In the genomic region with DNA sequence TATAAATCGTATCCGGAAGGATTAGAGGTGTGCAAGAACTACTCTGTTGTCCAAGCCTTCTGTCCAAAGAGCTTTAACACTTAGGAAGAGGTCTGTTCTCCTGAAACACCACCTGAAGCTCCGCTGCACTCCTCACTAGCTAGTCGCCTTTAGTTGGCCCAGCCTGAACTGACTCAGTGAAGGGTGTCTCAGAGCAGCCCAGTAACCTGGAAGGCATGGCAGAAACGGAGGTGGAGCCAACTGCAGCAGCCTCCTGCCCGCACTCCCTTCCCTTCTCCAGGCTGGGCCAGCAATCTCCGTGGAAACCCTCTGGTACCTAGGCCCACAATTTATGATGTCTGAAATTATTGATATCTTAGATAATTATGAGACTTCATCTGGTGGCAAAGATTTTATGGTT, we compare ENCODE assay signal across 30 mouse cellular contexts. TPM values are rescaled to one million over a fixed set of nuclear protein-coding genes. Genes with fewer than 3 reads are reported as not detected.
"Had no signal": no experiment of that assay in that cellular context is flagged by ENCODE, and none has a peak within 500 bp of the region (broad histone marks: within the 10 kb centered on the region; RNA-seq: fewer than 3 reads in every experiment).

No protein-coding gene starts in this region.

- ATAC-seq: hindbrain, embryonic 16.5 days; hindbrain, postnatal 0 days; inflammation-experienced regulatory T-cells, adult 6 months; intestine, embryonic 15.5 days; intestine, embryonic 16.5 days; intestine, postnatal 0 days had no signal

- H3K4me3 ChIP-seq: heart, adult 2 months; heart, embryonic 10.5 days; heart, embryonic 12.5 days; heart, embryonic 13.5 days; heart, embryonic 15.5 days; hindbrain, embryonic 10.5 days; hindbrain, embryonic 12.5 days; hindbrain, embryonic 13.5 days; hindbrain, embryonic 15.5 days; intestine, embryonic 15.5 days; layer of hippocampus, adult 2 months; left cerebral cortex, adult 2 months had no signal

- H3K27me3 ChIP-seq: heart, embryonic 12.5 days; heart, embryonic 13.5 days; heart, embryonic 15.5 days; hindbrain, embryonic 12.5 days; hindbrain, embryonic 13.5 days; hindbrain, embryonic 15.5 days; intestine, embryonic 15.5 days had no signal

- H3K36me3 ChIP-seq: heart, embryonic 10.5 days; heart, embryonic 12.5 days; heart, embryonic 13.5 days; heart, embryonic 15.5 days; hindbrain, embryonic 10.5 days; hindbrain, embryonic 12.5 days; hindbrain, embryonic 13.5 days; hindbrain, embryonic 15.5 days; intestine, embryonic 15.5 days had no signal

- H3K9ac ChIP-seq: heart, embryonic 12.5 days; heart, embryonic 13.5 days; heart, embryonic 15.5 days; hindbrain, embryonic 12.5 days; hindbrain, embryonic 13.5 days; hindbrain, embryonic 14.5 days; hindbrain, embryonic 15.5 days; intestine, embryonic 15.5 days had no signal

- H3K27ac ChIP-seq: heart, adult 2 months; heart, embryonic 10.5 days; heart, embryonic 13.5 days; heart, embryonic 15.5 days; hindbrain, embryonic 10.5 days; hindbrain, embryonic 12.5 days; hindbrain, embryonic 13.5 days; hindbrain, embryonic 14.5 days; hindbrain, embryonic 15.5 days; hindbrain, postnatal 0 days; intestine, embryonic 15.5 days; kidney, postnatal 0 days; layer of hippocampus, adult 2 months; left cerebral cortex, adult 2 months had no signal

- DNase-seq: heart, adult 18-20 months; heart, adult 2 months; heart, postnatal 10 days; heart, postnatal 14 days; heart, postnatal 36 days; heart, postnatal 4 days; kidney, adult 18-20 months; kidney, postnatal 14 days; layer of hippocampus, adult 9-11 months; layer of hippocampus, postnatal 36 days had no signal

- H3K4me1 ChIP-seq: heart, embryonic 10.5 days; heart, embryonic 12.5 days; heart, embryonic 13.5 days; heart, embryonic 15.5 days; hindbrain, embryonic 10.5 days; hindbrain, embryonic 12.5 days; hindbrain, embryonic 13.5 days; hindbrain, embryonic 15.5 days; intestine, embryonic 15.5 days had no signal

- H3K4me2 ChIP-seq: heart, embryonic 11.5 days; heart, embryonic 12.5 days; heart, embryonic 13.5 days; heart, embryonic 15.5 days; hindbrain, embryonic 12.5 days; hindbrain, embryonic 13.5 days; hindbrain, embryonic 14.5 days; hindbrain, embryonic 15.5 days; intestine, embryonic 15.5 days had no signal

- H3K9me3 ChIP-seq: heart, embryonic 10.5 days; heart, embryonic 12.5 days; heart, embryonic 13.5 days; heart, embryonic 15.5 days; hindbrain, embryonic 10.5 days; hindbrain, embryonic 12.5 days; hindbrain, embryonic 13.5 days; hindbrain, embryonic 15.5 days; intestine, embryonic 15.5 days had no signal

RNA-seq across cellular contexts. Expression of gene Scrg1, which starts 5.0 kb away (rescaled TPM):
- polyA plus RNA-seq: inflammation-experienced regulatory T-cells, adult 6 months; kidney, embryonic 16.5 days; kidney, postnatal 0 days had no signal
